Mouse (Mus musculus): ENCODE data around the gene Igf1r. TPM values are rescaled to one million over a fixed set of nuclear protein-coding genes. Genes with fewer than 3 reads are reported as not detected.

Gene Igf1r
- polyA plus RNA-seq, 1 experiment: 30.8 TPM

Other genes starting within 250 kb of the Igf1r start
- gene Synm, start 193.1 kb upstream of the Igf1r start, polyA plus RNA-seq (2012; rRNA removed): 14.7 and 14.8 TPM in 2 replicates